Mouse (Mus musculus) lung, adult 2 months (tissue): ENCODE results near the gene Mynn.

Experiments
- CTCF ChIP-seq: fragments of 200-500 bp; IDR thresholded peaks from 2 replicates; pipeline ENCODE4 v1.5.1; 2011; ENCODE audit warnings: mild to moderate bottlenecking, low read length, control low read depth; ENCODE audit not compliant: insufficient read depth
- POLR2A ChIP-seq: fragments of 200-500 bp; IDR thresholded peaks from 2 replicates; pipeline ENCODE4 v1.6.1; 2011; ENCODE audit warnings: low read depth, mild to moderate bottlenecking, control low read depth, low read length, borderline replicate concordance; ENCODE audit errors: extremely low read depth

- TF ChIP-seq CTCF (no peak), POLR2A (no peak)
These were observed 42.3 kb downstream of the Mynn start, which contains the start of gene Lrriq4 for GRCm38 (mm10) chr3:30644207-30644606.
